Mouse (Mus musculus) forebrain, embryonic 16.5 days (tissue): ENCODE results near the gene C1qtnf2. TPM values are rescaled to one million over a fixed set of nuclear protein-coding genes. Genes with fewer than 3 reads are reported as not detected.

Experiments
- ATAC-seq: fragments of 200-750 bp; cut with Nextera tagmentation; 2 replicates; pipeline ENCODE4 v1.8.0; 2017; ENCODE audit warnings: mild to moderate bottlenecking, moderate library complexity
- H3K27ac ChIP-seq: fragments of 300-500 bp; sonication (generic); 2 replicates; pipeline ENCODE4 v1.5.1; 2014; ENCODE audit warnings: low read length, control low read depth
- H3K27me3 ChIP-seq: fragments of 300-500 bp; sonication (generic); replicated peaks from 2 replicates; pipeline ENCODE4 v1.6.1; 2014; ENCODE audit warnings: low read length; ENCODE audit not compliant: control insufficient read depth, insufficient read depth
- H3K36me3 ChIP-seq: fragments of 300-500 bp; sonication (generic); 2 replicates; pipeline ENCODE4 v1.6.1; 2014; ENCODE audit not compliant: control insufficient read depth, insufficient read depth
- H3K4me1 ChIP-seq: fragments of 300-500 bp; sonication (generic); replicated peaks from 2 replicates; pipeline ENCODE4 v1.6.1; 2014; ENCODE audit warnings: low read length; ENCODE audit not compliant: control insufficient read depth, insufficient read depth
- H3K4me2 ChIP-seq: fragments of 300-500 bp; sonication (generic); 2 replicates; pipeline ENCODE4 v1.6.1; 2014; ENCODE audit warnings: mild to moderate bottlenecking, low read length, control low read depth
- H3K4me3 ChIP-seq: fragments of 300-500 bp; sonication (generic); replicated peaks from 2 replicates; pipeline ENCODE4 v1.5.1; 2014; ENCODE audit warnings: mild to moderate bottlenecking, low read length, control low read depth
- H3K9ac ChIP-seq: fragments of 300-500 bp; sonication (generic); replicated peaks from 2 replicates; pipeline ENCODE4 v1.6.1; 2014; ENCODE audit warnings: low read depth, low read length, control low read depth
- H3K9me3 ChIP-seq: fragments of 300-500 bp; sonication (generic); 2 replicates; pipeline ENCODE4 v1.6.1; 2016; ENCODE audit warnings: low read length; ENCODE audit not compliant: control insufficient read depth
- WGBS: fragments of 180-500 bp; shearing (Covaris S2); extraction: QIAGEN DNeasy Blood & Tissue Kit; methylation state at CpG from one replicate; pipeline ENCODE4 v1.1.7; 2014; 5-methylcytosine and 5-hydroxymethylcytosine counted together
- polyA plus RNA-seq: library from polyadenylated mRNA; unstranded; fragments of >200 nt; fragmentation: Nextera tagmentation; extraction: Ambion mirVana; gene quantifications from 2 replicates; pipeline ENCODE4 v1.2.1, GENCODE M21; 2015

The C1qtnf2 gene
- polyA plus RNA-seq, result 5.9 and 6.5 TPM in 2 replicates

GRCm38 (mm10) chr11:43474225-43474774 lies at the start of gene C1qtnf2:
Gene C1qtnf2 (plus strand): TSS chr11:43474276.
- Histone ChIP-seq H3K27ac (no peak within 1 kb of the TSS), H3K36me3 (no peaks in the 10 kb centered on the region), H3K9ac (peak within 1 kb of the TSS; percentile 65), H3K9me3 (no peaks in the 10 kb centered on the region), H3K4me2 (peak within 1 kb of the TSS; percentile 73), H3K27me3 (no peaks in the 10 kb centered on the region), H3K4me3 (peak within 1 kb of the TSS; percentile 43), H3K4me1 (peaks cover 8% of the 10 kb centered on the region)
- WGBS, result 2% methylated on average over 24 of the region's 24 CpGs
- peak; percentile 78 for ATAC-seq

- WGBS, result 82% methylated on average over 5 of the region's 5 CpGs
- Histone ChIP-seq H3K27ac (no peak overlapping the region), H3K4me3 (no peak overlapping the region), H3K4me1 (peaks cover 4% of the 10 kb centered on the region; the same call in 1 of the 2 replicates), H3K27me3 (no peaks in the 10 kb centered on the region), H3K36me3 (no peaks in the 10 kb centered on the region), H3K9ac (no peak overlapping the region), H3K9me3 (no peaks in the 10 kb centered on the region), H3K4me2 (no peak overlapping the region)
- ATAC-seq, result no peak
Measured at GRCm38 (mm10) chr11:43424386-43424785, 49.7 kb upstream of the C1qtnf2 start.

GRCm38 (mm10) chr11:43425166-43425709 lies 48.8 kb upstream of the C1qtnf2 start:
- 0 out of 2 replicates have a peak, but pooled peaks have one; percentile 7 for ATAC-seq
- Histone ChIP-seq H3K4me3 (no peak overlapping the region), H3K4me2 (no peak overlapping the region), H3K27me3 (no peaks in the 10 kb centered on the region), H3K4me1 (peaks cover 4% of the 10 kb centered on the region; the same call in 1 of the 2 replicates), H3K9me3 (no peaks in the 10 kb centered on the region), H3K9ac (no peak overlapping the region), H3K27ac (no peak overlapping the region), H3K36me3 (no peaks in the 10 kb centered on the region)
- WGBS, result 95% methylated on average over 9 of the region's 9 CpGs

GRCm38 (mm10) chr11:43425824-43426413 lies 48.2 kb upstream of the C1qtnf2 start, which contains the start of gene Pttg1:
Gene Pttg1 (minus strand): TSS chr11:43426251.
- Histone ChIP-seq H3K4me3 (peak within 1 kb of the TSS; percentile 53), H3K4me2 (peak within 1 kb of the TSS; percentile 50), H3K27me3 (no peaks in the 10 kb centered on the region), H3K9ac (peak within 1 kb of the TSS; percentile 51), H3K27ac (no peak within 1 kb of the TSS), H3K36me3 (no peaks in the 10 kb centered on the region), H3K9me3 (no peaks in the 10 kb centered on the region), H3K4me1 (peaks cover 4% of the 10 kb centered on the region; the same call in 1 of the 2 replicates)
- ATAC-seq, result peak; percentile 99
- 4% methylated on average over 27 of the region's 27 CpGs for WGBS

- peak overlapping the region; percentile 50 for H3K4me2 ChIP-seq
- peaks cover 4% of the 10 kb centered on the region; the same call in 1 of the 2 replicates for H3K4me1 ChIP-seq
- H3K27me3 ChIP-seq, result no peaks in the 10 kb centered on the region
- H3K4me3 ChIP-seq, result peak overlapping the region; percentile 53
- no peaks in the 10 kb centered on the region for H3K9me3 ChIP-seq
- no peak overlapping the region for H3K9ac ChIP-seq
- ATAC-seq, result peak; percentile 43; the same call in 1 of the 2 replicates
- no peaks in the 10 kb centered on the region for H3K36me3 ChIP-seq
- H3K27ac ChIP-seq, result no peak overlapping the region
- 17% methylated on average over 7 of the region's 7 CpGs for WGBS
Measured at GRCm38 (mm10) chr11:43426414-43426884, 47.6 kb upstream of the C1qtnf2 start.

- 8% methylated on average over 38 of the region's 38 CpGs for WGBS
- Histone ChIP-seq H3K4me3 (peak within 1 kb of the TSS; percentile 72), H3K27me3 (no peaks in the 10 kb centered on the region), H3K9me3 (no peaks in the 10 kb centered on the region), H3K27ac (no peak within 1 kb of the TSS), H3K36me3 (peaks cover 8% of the 10 kb centered on the region), H3K4me2 (peak within 1 kb of the TSS; percentile 80), H3K9ac (peak within 1 kb of the TSS; percentile 82), H3K4me1 (peaks cover 12% of the 10 kb centered on the region)
- ATAC-seq, result peak; percentile 91
Measured at GRCm38 (mm10) chr11:43433254-43434023, 40.6 kb upstream of the C1qtnf2 start, which contains the start of gene Slu7. Gene Slu7 (plus strand): TSS chr11:43433744.

GRCm38 (mm10) chr11:43434024-43434407 lies 40.1 kb upstream of the C1qtnf2 start:
- H3K27ac ChIP-seq, result no peak overlapping the region
- peaks cover 12% of the 10 kb centered on the region for H3K4me1 ChIP-seq
- H3K9ac ChIP-seq, result peak overlapping the region; percentile 82
- WGBS, result 5% methylated on average over 9 of the region's 9 CpGs
- ATAC-seq, result peak; percentile 46
- H3K27me3 ChIP-seq, result no peaks in the 10 kb centered on the region
- peak overlapping the region; percentile 80 for H3K4me2 ChIP-seq
- peaks cover 12% of the 10 kb centered on the region for H3K36me3 ChIP-seq
- H3K9me3 ChIP-seq, result no peaks in the 10 kb centered on the region
- peak overlapping the region; percentile 72 for H3K4me3 ChIP-seq

GRCm38 (mm10) chr11:43441121-43441520 lies 33.0 kb upstream of the C1qtnf2 start:
- no peaks in the 10 kb centered on the region for H3K27me3 ChIP-seq
- no peak overlapping the region for H3K27ac ChIP-seq
- no peak overlapping the region for H3K4me2 ChIP-seq
- no peaks in the 10 kb centered on the region for H3K4me1 ChIP-seq
- no peak overlapping the region for H3K4me3 ChIP-seq
- H3K9me3 ChIP-seq, result no peaks in the 10 kb centered on the region
- WGBS, result 96% methylated on average over 10 of the region's 10 CpGs
- no peak overlapping the region for H3K9ac ChIP-seq
- peaks cover 74% of the 10 kb centered on the region for H3K36me3 ChIP-seq
- no peak for ATAC-seq

- WGBS, result 96% methylated on average over 13 of the region's 13 CpGs
- Histone ChIP-seq H3K4me2 (no peak overlapping the region), H3K27ac (no peak overlapping the region), H3K27me3 (no peaks in the 10 kb centered on the region), H3K9ac (no peak overlapping the region), H3K9me3 (no peaks in the 10 kb centered on the region), H3K36me3 (peaks cover 77% of the 10 kb centered on the region), H3K4me1 (no peaks in the 10 kb centered on the region), H3K4me3 (no peak overlapping the region)
- no peak for ATAC-seq
Measured at GRCm38 (mm10) chr11:43443183-43443582, 30.9 kb upstream of the C1qtnf2 start.
